Mouse (Mus musculus): Measurements from ENCODE around the gene Slc25a10. TPM values are rescaled to one million over a fixed set of nuclear protein-coding genes. Genes with fewer than 3 reads are reported as not detected.

Gene Slc25a10
- polyA plus RNA-seq, 1 experiment from 2014 or later: 31.9 TPM

Other genes starting within 250 kb of the Slc25a10 start
- gene Actg1, start 143.3 kb upstream of the Slc25a10 start, polyA plus RNA-seq (2015; fragmentation: Nextera tagmentation; extraction: Ambion mirVana): 3,943 and 4,131 TPM in 2 replicates
- gene Fscn2, start 130.3 kb upstream of the Slc25a10 start, polyA plus RNA-seq (2015; fragmentation: Nextera tagmentation; extraction: Ambion mirVana): 0.88 and 1.6 TPM in 2 replicates
- 95.4 and 110 TPM in 2 replicates for gene Faap100, start 113.1 kb upstream of the Slc25a10 start, polyA plus RNA-seq (2015; fragmentation: Nextera tagmentation; extraction: Ambion mirVana)
- 34.9 and 36.9 TPM in 2 replicates for gene Nploc4, start 54.1 kb upstream of the Slc25a10 start, polyA plus RNA-seq (2015; fragmentation: Nextera tagmentation; extraction: Ambion mirVana)
- gene Tspan10, start 49.2 kb upstream of the Slc25a10 start, polyA plus RNA-seq (2015; fragmentation: Nextera tagmentation; extraction: Ambion mirVana): not detected in 2 replicates
- gene Pde6g, start 38.3 kb upstream of the Slc25a10 start, polyA plus RNA-seq (2015; fragmentation: Nextera tagmentation; extraction: Ambion mirVana): 0.22 and 0.51 TPM in 2 replicates
- 11.5 and 12.0 TPM in 2 replicates for gene Oxld1, start 33.8 kb upstream of the Slc25a10 start, polyA plus RNA-seq (2015; fragmentation: Nextera tagmentation; extraction: Ambion mirVana)
- 24.8 and 28.9 TPM in 2 replicates for gene Ccdc137, start 33.7 kb upstream of the Slc25a10 start, polyA plus RNA-seq (2015; fragmentation: Nextera tagmentation; extraction: Ambion mirVana)
- 61.5 and 64.1 TPM in 2 replicates for gene Arl16, start 24.2 kb upstream of the Slc25a10 start, polyA plus RNA-seq (2015; fragmentation: Nextera tagmentation; extraction: Ambion mirVana)
- 122 and 125 TPM in 2 replicates for gene Mrpl12, start 7.2 kb upstream of the Slc25a10 start, polyA plus RNA-seq (2015; fragmentation: Nextera tagmentation; extraction: Ambion mirVana)
- gene Gcgr, start 38.9 kb downstream of the Slc25a10 start, polyA plus RNA-seq (2015; fragmentation: Nextera tagmentation; extraction: Ambion mirVana): 0.41 and 0.75 TPM in 2 replicates
- gene Mcrip1, start 57.9 kb downstream of the Slc25a10 start, polyA plus RNA-seq (2015; fragmentation: Nextera tagmentation; extraction: Ambion mirVana): 243 and 246 TPM in 2 replicates
- gene Ppp1r27, start 59.3 kb downstream of the Slc25a10 start, polyA plus RNA-seq (2015; fragmentation: Nextera tagmentation; extraction: Ambion mirVana): not detected in 2 replicates
- 263 and 274 TPM in 2 replicates for gene P4hb, start 81.4 kb downstream of the Slc25a10 start, polyA plus RNA-seq (2015; fragmentation: Nextera tagmentation; extraction: Ambion mirVana)
- 492 and 533 TPM in 2 replicates for gene Arhgdia, start 89.8 kb downstream of the Slc25a10 start, polyA plus RNA-seq (2015; fragmentation: Nextera tagmentation; extraction: Ambion mirVana)
- 247 and 251 TPM in 2 replicates for gene Alyref, start 106.5 kb downstream of the Slc25a10 start, polyA plus RNA-seq (2015; fragmentation: Nextera tagmentation; extraction: Ambion mirVana)
- 200 and 215 TPM in 2 replicates for gene Anapc11, start 106.6 kb downstream of the Slc25a10 start, polyA plus RNA-seq (2015; fragmentation: Nextera tagmentation; extraction: Ambion mirVana)
- gene Npb, start 116.6 kb downstream of the Slc25a10 start, polyA plus RNA-seq (2015; fragmentation: Nextera tagmentation; extraction: Ambion mirVana): 0.71 and 1.1 TPM in 2 replicates
- gene Pcyt2, start 126.1 kb downstream of the Slc25a10 start, polyA plus RNA-seq (2015; fragmentation: Nextera tagmentation; extraction: Ambion mirVana): 213 and 226 TPM in 2 replicates
- gene Sirt7, start 133.4 kb downstream of the Slc25a10 start, polyA plus RNA-seq (2015; fragmentation: Nextera tagmentation; extraction: Ambion mirVana): 43.4 and 45.6 TPM in 2 replicates
- gene Mafg, start 141.8 kb downstream of the Slc25a10 start, polyA plus RNA-seq (2015; fragmentation: Nextera tagmentation; extraction: Ambion mirVana): 42.5 and 42.7 TPM in 2 replicates
- 19.0 and 21.3 TPM in 2 replicates for gene Pycr1, start 151.9 kb downstream of the Slc25a10 start, polyA plus RNA-seq (2015; fragmentation: Nextera tagmentation; extraction: Ambion mirVana)
- gene Myadml2, start 156.3 kb downstream of the Slc25a10 start, polyA plus RNA-seq (2015; fragmentation: Nextera tagmentation; extraction: Ambion mirVana): 0.67 and 1.0 TPM in 2 replicates
- 2.2 and 2.3 TPM in 2 replicates for gene Notum, start 169.3 kb downstream of the Slc25a10 start, polyA plus RNA-seq (2015; fragmentation: Nextera tagmentation; extraction: Ambion mirVana)
- 140 and 154 TPM in 2 replicates for gene Aspscr1, start 181.1 kb downstream of the Slc25a10 start, polyA plus RNA-seq (2015; fragmentation: Nextera tagmentation; extraction: Ambion mirVana)
- gene Cenpx, start 221.9 kb downstream of the Slc25a10 start, polyA plus RNA-seq (2015; fragmentation: Nextera tagmentation; extraction: Ambion mirVana): 107 and 109 TPM in 2 replicates
- gene Lrrc45, start 222.1 kb downstream of the Slc25a10 start, polyA plus RNA-seq (2015; fragmentation: Nextera tagmentation; extraction: Ambion mirVana): 74.9 and 81.2 TPM in 2 replicates
- 540 and 587 TPM in 2 replicates for gene Rac3, start 229.6 kb downstream of the Slc25a10 start, polyA plus RNA-seq (2015; fragmentation: Nextera tagmentation; extraction: Ambion mirVana)
- 8.8 and 10.4 TPM in 2 replicates for gene Dcxr, start 235.4 kb downstream of the Slc25a10 start, polyA plus RNA-seq (2015; fragmentation: Nextera tagmentation; extraction: Ambion mirVana)
- gene Cbr2, start 240.3 kb downstream of the Slc25a10 start, polyA plus RNA-seq (2015; fragmentation: Nextera tagmentation; extraction: Ambion mirVana): 0.97 and 2.1 TPM in 2 replicates